Mouse (Mus musculus): ENCODE measurements at regions not wholly inside any gene's neighbourhood (a gene's known extent, or its start where the extent isn't known, plus 50 kb on each side); places are given as distances from the start of the nearest gene placed in this dataset.

DNA sequence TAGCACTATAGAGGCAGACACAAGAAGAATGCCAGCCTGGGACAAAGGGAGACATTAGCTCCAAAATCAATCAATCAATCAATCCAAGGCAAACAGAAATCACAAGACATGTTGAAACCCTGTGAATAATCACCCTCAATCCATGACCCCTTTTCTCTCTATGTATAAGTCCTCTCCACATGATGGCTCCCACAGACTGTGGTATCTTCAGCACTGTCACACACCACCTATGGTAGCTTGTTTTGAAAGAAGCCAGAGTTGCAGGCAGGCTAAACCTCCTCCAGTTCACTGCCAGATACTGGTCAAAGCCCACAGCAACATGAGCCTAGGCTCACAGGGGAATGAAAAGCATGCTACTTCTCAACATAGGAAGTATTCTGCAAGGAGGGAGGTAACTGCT, 2475.7 kb upstream of the 5930422O12Rik start:
- no peak for DNase-seq

DNA sequence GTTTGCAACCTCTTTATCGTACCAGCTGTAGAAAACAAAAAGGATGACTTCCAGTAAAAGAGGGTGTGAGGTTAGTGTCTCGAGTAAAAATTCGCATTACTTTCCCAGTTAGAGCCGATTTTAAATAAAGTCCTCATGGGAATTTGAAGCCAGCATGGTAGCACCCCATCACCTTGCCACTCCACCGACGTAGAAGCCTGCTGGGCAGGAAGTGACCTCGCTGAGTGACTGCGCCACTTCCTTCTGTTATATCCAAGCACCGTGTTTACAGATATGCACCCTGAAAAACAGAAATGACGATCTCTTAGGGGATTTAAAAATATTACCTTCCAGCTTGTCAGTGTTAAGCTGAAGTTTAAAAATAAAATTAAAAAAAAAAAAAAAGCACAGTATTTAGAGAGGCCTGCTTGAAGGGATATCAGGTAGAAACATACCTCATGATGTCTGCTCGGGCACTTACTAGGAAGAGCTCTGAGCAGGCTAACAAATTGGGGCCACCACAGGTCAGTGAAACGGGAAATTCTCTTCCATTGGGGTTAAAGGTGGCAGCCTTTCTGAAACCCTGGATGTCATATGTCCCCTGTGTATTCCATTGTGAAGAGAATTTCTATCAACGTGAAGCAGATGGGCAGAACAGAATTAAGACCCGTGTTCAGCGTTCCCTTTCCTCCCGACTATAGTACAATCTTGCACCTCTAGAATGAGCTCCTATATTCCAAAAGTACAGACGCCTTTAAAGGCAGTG, 2468.9 kb upstream of the 5930422O12Rik start:
- no peak for DNase-seq

DNA sequence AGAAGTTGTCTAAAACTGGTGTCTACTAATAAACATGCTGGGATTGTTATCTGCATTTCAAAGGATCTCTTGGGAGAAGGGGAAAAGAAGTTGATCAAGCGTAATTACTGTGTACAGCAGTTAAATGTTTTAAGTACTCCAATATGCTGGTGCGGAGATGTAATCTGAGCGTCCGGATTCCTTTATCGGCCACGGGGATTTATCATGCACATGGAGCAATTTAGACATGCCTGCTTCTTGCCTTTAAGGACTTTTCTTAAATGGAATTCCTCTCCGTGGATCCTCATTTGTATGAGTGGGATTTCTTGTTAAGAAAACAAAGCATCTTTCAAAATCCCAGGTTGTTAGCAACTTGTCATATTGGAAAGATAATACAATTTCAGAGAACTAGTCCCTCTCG, 2468.0 kb upstream of the 5930422O12Rik start:
- no peak for DNase-seq

DNA sequence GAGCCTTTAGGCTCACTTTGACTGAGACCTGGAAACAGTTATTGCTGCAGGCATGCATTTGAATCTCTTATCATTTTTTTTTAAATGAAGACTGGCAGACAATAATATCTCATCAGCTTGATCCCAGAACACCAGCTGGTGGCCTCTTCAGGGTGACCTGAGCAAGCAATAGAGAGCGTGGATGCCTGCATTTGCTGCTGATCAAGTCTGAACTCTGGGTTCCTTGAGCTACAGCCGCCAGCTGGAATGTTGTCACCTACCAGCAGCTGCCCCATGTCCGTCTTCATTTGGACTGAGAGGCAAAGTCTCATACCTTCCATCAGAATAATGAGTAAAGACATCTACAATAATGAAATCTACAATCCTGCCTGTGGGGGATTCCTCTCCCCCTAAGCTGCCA, 2466.3 kb upstream of the 5930422O12Rik start:
- no peak for DNase-seq

DNA sequence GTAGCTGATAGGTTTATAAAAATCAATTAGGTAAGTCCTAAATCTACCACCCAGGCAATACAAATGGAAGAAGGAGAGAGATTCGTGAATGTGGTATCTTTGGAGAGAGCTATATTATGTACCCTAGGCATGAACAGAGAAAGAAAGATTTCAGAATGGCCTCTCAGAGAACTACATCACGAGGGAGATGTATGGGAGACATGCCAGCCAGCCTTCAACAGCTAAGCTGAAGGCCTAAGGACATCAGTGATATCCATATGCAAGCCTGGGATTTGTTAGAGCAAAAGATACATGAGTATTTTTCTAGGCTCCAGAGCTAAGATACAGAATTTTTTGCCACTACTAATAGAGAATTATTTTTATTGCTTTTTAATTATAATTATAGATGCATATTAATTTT, 2445.7 kb upstream of the 5930422O12Rik start:
- no peak for DNase-seq

GRCm38 (mm10) chr8:30988051-30988450, 2440.5 kb upstream of the 5930422O12Rik start:
- DNase-seq = no peak

- no peak for DNase-seq
Measured at GRCm38 (mm10) chr8:30998657-30999056, 2429.9 kb upstream of the 5930422O12Rik start.

- no peak for DNase-seq
Measured at GRCm38 (mm10) chr8:31000120-31000519, 2428.4 kb upstream of the 5930422O12Rik start.

DNA sequence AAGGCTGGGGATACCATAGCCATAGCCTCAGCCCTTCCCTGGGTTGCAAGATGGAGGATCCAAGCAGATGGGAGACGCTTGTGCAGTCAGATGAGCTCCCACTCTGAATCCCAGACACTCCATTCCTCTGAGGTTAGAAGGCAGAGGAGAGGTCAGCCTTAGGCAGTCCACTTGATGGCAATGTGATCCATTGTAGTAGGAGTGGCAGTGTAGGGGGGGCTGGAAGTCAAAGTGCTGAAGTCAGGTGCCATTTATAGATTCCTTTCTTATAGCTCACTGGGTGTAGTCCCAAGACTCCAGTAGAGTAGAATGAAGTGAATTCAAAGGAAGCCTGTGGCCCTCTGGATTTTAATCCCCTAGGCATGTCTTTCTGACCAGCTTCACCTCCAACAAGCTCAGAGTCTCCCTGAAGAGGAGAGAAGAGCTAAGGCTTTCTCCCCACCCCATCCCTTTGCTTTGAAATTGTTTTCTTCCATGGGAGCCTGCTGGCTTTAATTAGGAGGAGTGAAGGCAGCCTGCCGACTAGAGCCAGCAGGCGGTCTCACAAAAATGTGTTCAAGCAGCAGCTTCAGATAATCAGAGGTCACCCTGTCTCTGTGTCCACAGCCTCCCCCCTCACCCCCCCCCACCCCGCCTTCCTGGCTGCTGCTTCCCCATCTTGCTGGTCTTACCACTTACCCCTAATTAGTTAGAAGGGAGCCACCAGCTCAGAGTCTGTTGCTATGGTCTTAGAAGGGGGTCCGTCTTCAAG, 2426.4 kb upstream of the 5930422O12Rik start:
- no peak for DNase-seq

GRCm38 (mm10) chr8:31008309-31008708, 2420.2 kb upstream of the 5930422O12Rik start:
- DNase-seq = no peak

GRCm38 (mm10) chr8:31012068-31012467, 2416.4 kb upstream of the 5930422O12Rik start:
- no peak for DNase-seq

GRCm38 (mm10) chr8:31031721-31032591, 2396.6 kb upstream of the 5930422O12Rik start:
- DNase-seq = peak; percentile 63

DNA sequence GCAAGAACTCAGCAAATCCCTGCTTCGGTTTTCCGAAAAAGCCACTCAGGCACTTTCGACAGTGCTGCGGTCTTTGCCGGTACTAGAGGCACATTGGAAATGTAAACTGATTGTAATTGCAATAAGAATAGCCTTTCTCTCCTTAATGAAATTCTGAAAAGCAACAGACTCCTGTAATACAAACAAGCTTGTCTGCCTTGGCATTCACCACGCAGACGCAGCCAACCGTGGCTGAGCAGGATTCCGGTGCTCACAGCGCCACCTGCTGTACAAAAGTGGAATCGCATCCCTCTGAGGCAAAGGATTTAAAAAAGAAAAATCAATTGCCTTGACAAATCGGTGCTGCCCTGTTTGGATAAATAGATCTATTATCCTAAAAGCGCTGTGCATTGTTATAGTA, 2395.2 kb upstream of the 5930422O12Rik start:
- DNase-seq = peak; percentile 79

GRCm38 (mm10) chr8:31036892-31037291, 2391.6 kb upstream of the 5930422O12Rik start:
- no peak for DNase-seq
